In genomic region chr8:126855056-126855609, GRCm38 (mm10) we compare ENCODE assay signal across 25 mouse cellular contexts.
DNase-seq lines count a peak whose midpoint lies in the region; ATAC-seq and TF ChIP-seq lines count a peak whose summit lies in the region.
"Had no signal": no experiment of that assay in that cellular context is flagged by ENCODE, and none has a peak within 500 bp of the region (broad histone marks: within the 10 kb centered on the region; RNA-seq: fewer than 3 reads in every experiment).

No protein-coding gene starts in this region.

- no peak overlapping the region for H3K9ac ChIP-seq in heart, embryonic 12.5 days
- H3K9ac ChIP-seq: forebrain, embryonic 13.5 days; heart, embryonic 15.5 days; hindbrain, embryonic 12.5 days; hindbrain, embryonic 15.5 days; intestine, embryonic 15.5 days had no signal

- TF ChIP-seq POLR2A in spleen, adult 2 months (IDR thresholded peaks at IDR 0.05; ENCODE audit: low read depth, low read length) = no peak

- H3K9me3 ChIP-seq in heart, embryonic 12.5 days (replicated peaks) = no peaks in the 10 kb centered on the region
- H3K9me3 ChIP-seq: forebrain, embryonic 10.5 days; forebrain, embryonic 13.5 days; heart, embryonic 15.5 days; hindbrain, embryonic 12.5 days; hindbrain, embryonic 15.5 days; intestine, embryonic 15.5 days had no signal

- no peak overlapping the region for H3K27ac ChIP-seq in heart, embryonic 12.5 days (ENCODE audit: poor library complexity, severe bottlenecking)
- H3K27ac ChIP-seq in spleen, adult 2 months (ENCODE audit: insufficient read depth, low read length) = peak overlapping the region; percentile 48; the same call in 1 of the 2 replicates
- H3K27ac ChIP-seq: forebrain, embryonic 13.5 days; heart, adult 2 months; heart, embryonic 15.5 days; hindbrain, embryonic 12.5 days; hindbrain, embryonic 15.5 days; intestine, embryonic 15.5 days had no signal

- H3K27me3 ChIP-seq in heart, embryonic 12.5 days (replicated peaks) = no peaks in the 10 kb centered on the region
- no peaks in the 10 kb centered on the region for H3K27me3 ChIP-seq in spleen, adult 2 months (ENCODE audit: control insufficient read depth, insufficient read depth, low read length)
- H3K27me3 ChIP-seq: forebrain, embryonic 13.5 days; heart, embryonic 15.5 days; hindbrain, embryonic 12.5 days; hindbrain, embryonic 15.5 days; intestine, embryonic 15.5 days had no signal

- no peak overlapping the region for H3K4me3 ChIP-seq in heart, embryonic 12.5 days
- H3K4me3 ChIP-seq in spleen, adult 2 months (ENCODE audit: extremely low read depth, insufficient read depth, insufficient read length) = no peak overlapping the region
- H3K4me3 ChIP-seq: forebrain, embryonic 10.5 days; forebrain, embryonic 13.5 days; gastrocnemius, adult 2 months; heart, adult 2 months; heart, embryonic 15.5 days; hindbrain, embryonic 12.5 days; hindbrain, embryonic 15.5 days; intestine, embryonic 15.5 days had no signal

- no peak overlapping the region for H3K4me2 ChIP-seq in heart, embryonic 12.5 days
- H3K4me2 ChIP-seq: forebrain, embryonic 13.5 days; heart, embryonic 11.5 days; heart, embryonic 15.5 days; hindbrain, embryonic 12.5 days; hindbrain, embryonic 15.5 days; intestine, embryonic 15.5 days had no signal

- WGBS in heart, embryonic 12.5 days = 44% methylated on average over 2 of the region's 2 CpGs
- 56% methylated on average over 2 of the region's 2 CpGs for WGBS in spleen, adult 2 months

- intact Hi-C loops in gastrocnemius, postnatal 36 days (cut with DNase I) = no loop called here

- TF ChIP-seq CTCF in spleen, adult 2 months (IDR thresholded peaks at IDR 0.05; ENCODE audit: extremely low read depth, insufficient read depth, insufficient read length, insufficient replicate concordance) = no peak

- H3K4me1 ChIP-seq in heart, embryonic 12.5 days (replicated peaks) = peaks cover 4% of the 10 kb centered on the region
- H3K4me1 ChIP-seq in spleen, adult 2 months (ENCODE audit: control insufficient read depth, insufficient read depth, insufficient read length) = peaks cover 44% of the 10 kb centered on the region; the same call in 1 of the 2 replicates

- ATAC-seq in heart, embryonic 12.5 days (ENCODE audit: insufficient number of reproducible peaks, low FRiP score) = no peak
- ATAC-seq in megakaryocyte-erythroid progenitor cell, adult 5-6 weeks (replicated peaks; ENCODE audit: low FRiP score, low TSS enrichment, poor library complexity, severe bottlenecking) = no peak
- ATAC-seq: forebrain, embryonic 13.5 days; forebrain, embryonic 16.5 days; intestine, embryonic 15.5 days had no signal

- peak; percentile 93 for DNase-seq in heart, adult 11 months
- DNase-seq in spleen, adult 2 months (ENCODE audit: low read depth in 1 of 2, low spot score in 2 of 2) = no peak
- no peak for DNase-seq in spleen, postnatal 14 days (ENCODE audit: low spot score in 2 of 2)
- peak; percentile 28 for DNase-seq in naive thymus-derived CD4-positive, alpha-beta T cell, adult 2 months (ENCODE audit: low read depth)
- DNase-seq in gastrocnemius, postnatal 36 days = no peak
- DNase-seq: adrenal gland, adult 8-10 months; adrenal gland, postnatal 25 days; cerebellum, adult 11-12 months; cerebellum, adult 8-10 months; cerebellum, postnatal 10 days; gastrocnemius, adult 2 months; gastrocnemius, postnatal 14 days; heart, adult 2 months; heart, postnatal 10 days; heart, postnatal 36 days had no signal

- H3K36me3 ChIP-seq in heart, embryonic 12.5 days = no peaks in the 10 kb centered on the region
- no peaks in the 10 kb centered on the region for H3K36me3 ChIP-seq in spleen, adult 2 months (ENCODE audit: control insufficient read depth, insufficient read depth, low read length)
- H3K36me3 ChIP-seq: forebrain, embryonic 10.5 days; heart, embryonic 15.5 days; hindbrain, embryonic 12.5 days; hindbrain, embryonic 15.5 days; intestine, embryonic 15.5 days had no signal

Comparison
In these comparisons a context has a peak if more than half of its experiments do, and no peak if none do; other contexts are left out.
1. DNase-seq: peak in heart, adult 11 months (single experiment) and naive thymus-derived CD4-positive, alpha-beta T cell, adult 2 months (single experiment); none in spleen, adult 2 months (0 of 2), spleen, postnatal 14 days (0 of 2) and gastrocnemius, postnatal 36 days (0 of 2).